Mouse (Mus musculus): ENCODE data around the gene Slc25a11. TPM values are rescaled to one million over a fixed set of nuclear protein-coding genes. Genes with fewer than 3 reads are reported as not detected.

The Slc25a11 gene
- polyA plus RNA-seq, 1 experiment from 2014 or later: 152 TPM

- Histone ChIP-seq H3K4me1 (0 out of 2 replicates have a peak, but pooled peaks cover 2% of the 10 kb centered on the region), H3K9ac (no peak overlapping the region), H3K27me3 (replicated peaks) (no peaks in the 10 kb centered on the region), H3K36me3 (peaks cover 86% of the 10 kb centered on the region), H3K4me3 (no peak overlapping the region), H3K27ac (no peak overlapping the region), H3K4me2 (replicated peaks) (no peak overlapping the region), H3K9me3 (no peaks in the 10 kb centered on the region)
- 80% methylated on average over 12 of the region's 12 CpGs for WGBS
- ATAC-seq (ENCODE audit: low FRiP score, low read depth): no peak
Observed at GRCm38 (mm10) chr11:70606717-70607116, 40.6 kb downstream of the Slc25a11 start.

- Histone ChIP-seq H3K4me1 (0 out of 2 replicates have a peak, but pooled peaks cover 2% of the 10 kb centered on the region), H3K27ac (no peak overlapping the region), H3K36me3 (peaks cover 76% of the 10 kb centered on the region), H3K4me2 (replicated peaks) (no peak overlapping the region), H3K9ac (no peak overlapping the region), H3K27me3 (replicated peaks) (no peaks in the 10 kb centered on the region), H3K9me3 (no peaks in the 10 kb centered on the region), H3K4me3 (no peak overlapping the region)
- 72% methylated on average over 14 of the region's 14 CpGs for WGBS
- no peak for ATAC-seq (ENCODE audit: low FRiP score, low read depth)
Observed at GRCm38 (mm10) chr11:70605024-70605566, 42.2 kb downstream of the Slc25a11 start.

- Histone ChIP-seq H3K27ac (no peak overlapping the region), H3K36me3 (peaks cover 29% of the 10 kb centered on the region), H3K27me3 (replicated peaks) (no peaks in the 10 kb centered on the region), H3K4me1 (peaks cover 9% of the 10 kb centered on the region; the same call in 1 of the 2 replicates), H3K9me3 (no peaks in the 10 kb centered on the region), H3K4me2 (replicated peaks) (no peak overlapping the region), H3K9ac (no peak overlapping the region), H3K4me3 (no peak overlapping the region)
- 92% methylated on average over 9 of the region's 9 CpGs for WGBS
- ATAC-seq (ENCODE audit: low FRiP score, low read depth): no peak
Observed at GRCm38 (mm10) chr11:70598451-70598953, 48.8 kb downstream of the Slc25a11 start.

GRCm38 (mm10) chr11:70597301-70597700 is 50.0 kb downstream of the Slc25a11 start:
- no peaks in the 10 kb centered on the region for H3K9me3 ChIP-seq
- no peak overlapping the region for H3K9ac ChIP-seq
- 89% methylated on average over 6 of the region's 6 CpGs for WGBS
- ATAC-seq (ENCODE audit: low FRiP score, low read depth): no peak
- peaks cover 29% of the 10 kb centered on the region for H3K36me3 ChIP-seq
- H3K4me3 ChIP-seq: no peak overlapping the region
- H3K27me3 ChIP-seq (replicated peaks): no peaks in the 10 kb centered on the region
- no peak overlapping the region for H3K27ac ChIP-seq
- no peak overlapping the region for H3K4me2 ChIP-seq (replicated peaks)
- peaks cover 9% of the 10 kb centered on the region; the same call in 1 of the 2 replicates for H3K4me1 ChIP-seq

GRCm38 (mm10) chr11:70596094-70596493 is 51.2 kb downstream of the Slc25a11 start:
- no peaks in the 10 kb centered on the region for H3K27me3 ChIP-seq (replicated peaks)
- H3K4me2 ChIP-seq (replicated peaks): no peak overlapping the region
- peaks cover 18% of the 10 kb centered on the region for H3K36me3 ChIP-seq
- no peak for ATAC-seq (ENCODE audit: low FRiP score, low read depth)
- no peak overlapping the region for H3K27ac ChIP-seq
- WGBS: 68% methylated on average over 4 of the region's 4 CpGs
- no peak overlapping the region for H3K9ac ChIP-seq
- peaks cover 9% of the 10 kb centered on the region; the same call in 1 of the 2 replicates for H3K4me1 ChIP-seq
- H3K9me3 ChIP-seq: no peaks in the 10 kb centered on the region
- H3K4me3 ChIP-seq: no peak overlapping the region

GRCm38 (mm10) chr11:70595638-70596037 is 51.6 kb downstream of the Slc25a11 start:
- ATAC-seq (ENCODE audit: low FRiP score, low read depth): no peak
- Histone ChIP-seq H3K4me3 (no peak overlapping the region), H3K4me1 (peaks cover 9% of the 10 kb centered on the region; the same call in 1 of the 2 replicates), H3K9ac (no peak overlapping the region), H3K9me3 (no peaks in the 10 kb centered on the region), H3K27me3 (replicated peaks) (no peaks in the 10 kb centered on the region), H3K4me2 (replicated peaks) (no peak overlapping the region), H3K27ac (no peak overlapping the region), H3K36me3 (peaks cover 18% of the 10 kb centered on the region)
- WGBS: 84% methylated on average over 2 of the region's 2 CpGs

GRCm38 (mm10) chr11:70594253-70594989 is 52.9 kb downstream of the Slc25a11 start:
- Histone ChIP-seq H3K9ac (no peak overlapping the region), H3K4me1 (peaks cover 9% of the 10 kb centered on the region; the same call in 1 of the 2 replicates), H3K4me2 (replicated peaks) (no peak overlapping the region), H3K27ac (no peak overlapping the region), H3K27me3 (replicated peaks) (no peaks in the 10 kb centered on the region), H3K36me3 (peaks cover 15% of the 10 kb centered on the region), H3K9me3 (no peaks in the 10 kb centered on the region), H3K4me3 (no peak overlapping the region)
- 89% methylated on average over 15 of the region's 15 CpGs for WGBS
- no peak for ATAC-seq (ENCODE audit: low FRiP score, low read depth)

Other genes with a start within 250 kb of the Slc25a11 start
- gene Pelp1, start 237.4 kb downstream of the Slc25a11 start, polyA plus RNA-seq (2016; fragmentation: Nextera tagmentation; extraction: Ambion mirVana): 37.6 and 38.2 TPM in 2 replicates
- gene Arrb2, start 214.8 kb downstream of the Slc25a11 start, polyA plus RNA-seq (2016; fragmentation: Nextera tagmentation; extraction: Ambion mirVana): 36.0 and 36.4 TPM in 2 replicates
- gene Med11, start 195.6 kb downstream of the Slc25a11 start, polyA plus RNA-seq (2016; fragmentation: Nextera tagmentation; extraction: Ambion mirVana): 35.8 and 38.8 TPM in 2 replicates
- 0.34 and 0.63 TPM in 2 replicates for gene Zmynd15, start 188.0 kb downstream of the Slc25a11 start, polyA plus RNA-seq (2016; fragmentation: Nextera tagmentation; extraction: Ambion mirVana)
- 3.5 and 3.9 TPM in 2 replicates for gene Cxcl16, start 187.5 kb downstream of the Slc25a11 start, polyA plus RNA-seq (2016; fragmentation: Nextera tagmentation; extraction: Ambion mirVana)
- gene Tm4sf5, start 142.2 kb downstream of the Slc25a11 start, polyA plus RNA-seq (2016; fragmentation: Nextera tagmentation; extraction: Ambion mirVana): not detected in 2 replicates
- gene Vmo1, start 132.9 kb downstream of the Slc25a11 start, polyA plus RNA-seq (2016; fragmentation: Nextera tagmentation; extraction: Ambion mirVana): not detected in 2 replicates
- 0.22 and 0.42 TPM in 2 replicates for gene Gltpd2, start 128.3 kb downstream of the Slc25a11 start, polyA plus RNA-seq (2016; fragmentation: Nextera tagmentation; extraction: Ambion mirVana)
- gene Psmb6, start 122.1 kb downstream of the Slc25a11 start, polyA plus RNA-seq (2016; fragmentation: Nextera tagmentation; extraction: Ambion mirVana): 779 and 832 TPM in 2 replicates
- not detected in 2 replicates for gene Gm40193, start 114.5 kb downstream of the Slc25a11 start, polyA plus RNA-seq (2016; fragmentation: Nextera tagmentation; extraction: Ambion mirVana)
- 4.7 and 5.8 TPM in 2 replicates for gene Pld2, start 107.4 kb downstream of the Slc25a11 start, polyA plus RNA-seq (2016; fragmentation: Nextera tagmentation; extraction: Ambion mirVana)
- 15.8 and 16.6 TPM in 2 replicates for gene Mink1, start 84.6 kb downstream of the Slc25a11 start, polyA plus RNA-seq (2016; fragmentation: Nextera tagmentation; extraction: Ambion mirVana)
- gene 4930544D05Rik, start 31.6 kb downstream of the Slc25a11 start, polyA plus RNA-seq (2016; fragmentation: Nextera tagmentation; extraction: Ambion mirVana): not detected in 2 replicates
- not detected in 2 replicates for gene Chrne, start 28.3 kb downstream of the Slc25a11 start, polyA plus RNA-seq (2016; fragmentation: Nextera tagmentation; extraction: Ambion mirVana)
- gene Gp1ba, start 8.4 kb downstream of the Slc25a11 start, polyA plus RNA-seq (2016; fragmentation: Nextera tagmentation; extraction: Ambion mirVana): 0.26 and 0.49 TPM in 2 replicates
- 91.0 and 101 TPM in 2 replicates for gene Rnf167, start 244 bp downstream of the Slc25a11 start, polyA plus RNA-seq (2016; fragmentation: Nextera tagmentation; extraction: Ambion mirVana)
- gene Pfn1, start 7.2 kb upstream of the Slc25a11 start, polyA plus RNA-seq (2016; fragmentation: Nextera tagmentation; extraction: Ambion mirVana): 1,155 and 1,157 TPM in 2 replicates
- gene Eno3, start 9.7 kb upstream of the Slc25a11 start, polyA plus RNA-seq (2016; fragmentation: Nextera tagmentation; extraction: Ambion mirVana): 19.3 and 20.1 TPM in 2 replicates
- gene Spag7, start 21.9 kb upstream of the Slc25a11 start, polyA plus RNA-seq (2016; fragmentation: Nextera tagmentation; extraction: Ambion mirVana): 154 and 158 TPM in 2 replicates
- gene Camta2, start 40.6 kb upstream of the Slc25a11 start, polyA plus RNA-seq (2016; fragmentation: Nextera tagmentation; extraction: Ambion mirVana): 15.2 and 16.7 TPM in 2 replicates
- gene Inca1, start 52.7 kb upstream of the Slc25a11 start, polyA plus RNA-seq (2016; fragmentation: Nextera tagmentation; extraction: Ambion mirVana): 0.71 and 0.86 TPM in 2 replicates
- 2.3 and 2.8 TPM in 2 replicates for gene Kif1c, start 53.1 kb upstream of the Slc25a11 start, polyA plus RNA-seq (2016; fragmentation: Nextera tagmentation; extraction: Ambion mirVana)
- 10.9 and 12.4 TPM in 2 replicates for gene Zfp3, start 116.7 kb upstream of the Slc25a11 start, polyA plus RNA-seq (2016; fragmentation: Nextera tagmentation; extraction: Ambion mirVana)
- gene Scimp, start 165.1 kb upstream of the Slc25a11 start, polyA plus RNA-seq (2016; fragmentation: Nextera tagmentation; extraction: Ambion mirVana): not detected in 2 replicates
- gene Rabep1, start 197.3 kb upstream of the Slc25a11 start, polyA plus RNA-seq (2016; fragmentation: Nextera tagmentation; extraction: Ambion mirVana): 58.7 and 62.1 TPM in 2 replicates

Measured in neural tube, embryonic 12.5 days (tissue).